Mouse (Mus musculus): ENCODE data around the gene Dpyd. TPM values are rescaled to one million over a fixed set of nuclear protein-coding genes. Genes with fewer than 3 reads are reported as not detected.

The Dpyd gene
- polyA plus RNA-seq, 1 experiment = 2.3 TPM

DNA sequence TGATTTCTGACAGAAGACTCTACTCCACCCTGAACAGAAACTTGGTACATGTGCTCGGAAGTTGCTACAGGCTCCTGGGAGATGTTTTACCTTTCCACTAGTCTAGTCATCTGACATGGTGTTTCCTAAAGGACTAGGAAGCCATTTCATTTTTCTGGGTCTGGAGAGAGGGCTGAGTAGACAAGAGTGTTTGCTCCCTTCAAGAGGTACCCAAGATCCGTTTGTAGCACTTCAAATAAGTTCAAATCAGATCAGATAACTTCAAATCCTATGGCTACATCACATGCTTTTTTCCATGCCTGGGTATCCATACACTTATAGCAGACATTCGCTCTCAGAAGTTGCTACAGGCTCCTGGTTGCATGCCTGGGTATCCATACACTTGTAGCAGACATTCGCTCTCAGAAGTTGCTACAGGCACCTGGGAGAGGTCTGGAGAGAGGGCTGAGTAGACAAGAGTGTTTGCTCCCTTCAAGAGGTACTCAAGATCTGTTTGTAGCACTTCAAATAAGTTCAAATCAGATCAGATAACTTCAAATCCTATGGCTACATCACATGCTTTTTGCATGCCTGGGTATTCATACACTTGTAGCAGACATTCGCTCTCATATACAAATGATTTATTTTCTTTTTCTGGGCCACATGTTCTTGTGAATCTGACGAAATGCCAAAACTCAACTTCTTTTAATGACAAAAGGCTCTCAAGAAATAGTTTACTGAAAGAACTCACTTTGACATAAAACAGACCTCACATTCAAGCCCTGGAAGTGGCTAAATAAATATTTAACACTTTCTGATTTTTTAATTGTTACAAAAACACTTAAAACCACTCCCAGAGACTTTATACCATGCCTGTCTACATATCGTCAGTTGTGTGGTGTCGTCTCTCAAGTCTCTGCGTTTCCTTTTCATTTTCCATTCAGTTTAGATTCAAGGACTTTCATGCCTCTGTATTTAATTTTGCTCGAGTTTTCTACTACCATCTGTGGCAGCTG lies 307.5 kb downstream of the Dpyd start:
- no peak overlapping the region for H3K27ac ChIP-seq (ENCODE audit: insufficient read depth, low read length)
- WGBS = 87% methylated on average over 10 of the region's 10 CpGs
- H3K27me3 ChIP-seq (ENCODE audit: control insufficient read depth, insufficient read depth, low read length) = no peaks in the 10 kb centered on the region
- no peaks in the 10 kb centered on the region for H3K4me1 ChIP-seq (ENCODE audit: control insufficient read depth, insufficient read depth, low read length)
- no peak overlapping the region for H3K4me3 ChIP-seq (replicated peaks; ENCODE audit: insufficient read depth, low read depth, low read length)
- TF ChIP-seq POLR2A (IDR thresholded peaks at IDR 0.05; ENCODE audit: borderline replicate concordance, insufficient read depth, low read length) (no peak), CTCF (IDR thresholded peaks at IDR 0.05; ENCODE audit: borderline replicate concordance, insufficient read depth, low read depth, low read length) (no peak)
- DNase-seq = no peak

DNA sequence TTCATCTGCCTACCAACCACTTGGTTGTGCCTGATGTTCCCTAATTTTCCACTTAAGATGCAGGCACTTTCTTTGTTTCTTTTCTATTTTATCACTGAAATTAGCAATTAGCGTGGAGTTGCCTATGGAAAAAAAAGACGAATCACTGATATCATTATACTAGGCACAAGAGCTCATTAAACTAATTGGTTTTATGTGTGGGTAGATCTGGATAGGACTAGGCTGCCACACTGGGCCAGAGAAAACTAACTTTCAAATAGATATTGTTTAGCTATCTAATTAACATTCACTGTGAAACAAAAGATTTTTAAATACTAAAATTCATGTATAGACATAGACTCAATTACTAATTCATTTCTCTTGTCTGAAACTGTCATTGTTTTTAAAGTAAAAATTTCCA lies 313.9 kb downstream of the Dpyd start:
- no peak for DNase-seq
- WGBS = 78% methylated on average over 2 of the region's 2 CpGs
- Histone ChIP-seq H3K27me3 (ENCODE audit: control insufficient read depth, insufficient read depth, low read length) (no peaks in the 10 kb centered on the region), H3K4me1 (ENCODE audit: control insufficient read depth, insufficient read depth, low read length) (no peaks in the 10 kb centered on the region), H3K4me3 (replicated peaks; ENCODE audit: insufficient read depth, low read depth, low read length) (no peak overlapping the region), H3K27ac (ENCODE audit: insufficient read depth, low read length) (no peak overlapping the region)
- TF ChIP-seq CTCF (IDR thresholded peaks at IDR 0.05; ENCODE audit: borderline replicate concordance, insufficient read depth, low read depth, low read length) = no peak
- no peak for TF ChIP-seq POLR2A (IDR thresholded peaks at IDR 0.05; ENCODE audit: borderline replicate concordance, insufficient read depth, low read length)

DNA sequence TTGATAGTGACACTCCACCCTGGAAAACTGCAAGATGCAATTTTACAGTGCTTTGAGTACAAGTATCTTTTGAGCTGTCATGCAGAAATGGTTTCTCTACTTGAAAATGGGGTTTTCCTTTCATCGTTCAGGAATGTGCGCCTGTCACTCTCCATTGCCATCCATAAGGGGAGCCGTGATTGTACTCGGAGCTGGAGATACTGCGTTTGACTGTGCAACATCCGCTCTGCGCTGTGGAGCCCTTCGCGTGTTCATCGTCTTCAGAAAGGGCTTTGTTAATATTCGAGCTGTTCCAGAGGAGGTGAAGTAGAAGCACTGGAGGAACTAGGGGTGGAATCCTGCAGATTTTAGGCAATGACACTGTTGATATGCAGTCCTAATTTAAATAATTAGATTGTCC lies 337.1 kb downstream of the Dpyd start:
- no peak overlapping the region for H3K4me3 ChIP-seq (replicated peaks; ENCODE audit: insufficient read depth, low read depth, low read length)
- 77% methylated on average over 11 of the region's 11 CpGs for WGBS
- DNase-seq = no peak
- TF ChIP-seq CTCF (IDR thresholded peaks at IDR 0.05; ENCODE audit: borderline replicate concordance, insufficient read depth, low read depth, low read length) (no peak), POLR2A (IDR thresholded peaks at IDR 0.05; ENCODE audit: borderline replicate concordance, insufficient read depth, low read length) (no peak)
- H3K27ac ChIP-seq (ENCODE audit: insufficient read depth, low read length) = no peak overlapping the region
- H3K4me1 ChIP-seq (ENCODE audit: control insufficient read depth, insufficient read depth, low read length) = no peaks in the 10 kb centered on the region
- H3K27me3 ChIP-seq (ENCODE audit: control insufficient read depth, insufficient read depth, low read length) = no peaks in the 10 kb centered on the region

DNA sequence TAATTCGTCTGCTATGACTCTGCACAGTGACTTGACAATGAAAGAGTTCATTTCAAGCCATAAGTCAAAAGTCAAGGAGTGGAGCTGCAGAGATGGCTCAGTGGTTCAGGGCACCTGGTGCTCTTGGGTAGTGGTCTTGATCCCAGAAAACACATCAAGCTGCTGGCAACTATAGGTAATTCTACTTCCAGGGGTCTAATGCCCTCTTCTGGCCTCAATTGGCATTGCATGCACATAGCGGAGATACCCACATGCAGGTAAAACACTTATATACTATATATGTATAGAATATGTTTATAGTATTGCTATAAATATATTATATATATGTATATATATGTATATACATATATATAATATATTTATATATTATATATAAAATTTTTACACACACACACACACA lies 429.4 kb downstream of the Dpyd start:
- 94% methylated on average over 2 of the region's 2 CpGs for WGBS

DNA sequence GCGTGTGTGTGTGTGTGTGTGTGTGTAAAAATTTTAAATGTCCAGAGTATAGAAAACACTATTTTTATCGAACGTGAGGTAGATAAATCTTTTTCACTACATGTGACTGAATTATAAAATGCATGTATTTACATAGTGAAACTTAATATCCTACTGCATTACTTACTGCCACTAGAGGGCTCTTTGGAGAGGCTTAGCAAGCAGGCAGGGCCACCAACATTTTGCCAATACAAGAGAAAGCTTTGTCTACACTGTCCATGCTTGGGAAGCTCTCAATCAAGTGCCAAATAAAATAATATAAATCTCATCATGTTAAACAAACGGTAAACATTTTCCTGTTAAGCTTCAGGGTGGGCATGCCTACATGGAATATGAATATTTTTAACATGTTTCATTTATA lies 429.9 kb downstream of the Dpyd start:
- Histone ChIP-seq H3K4me3 (replicated peaks; ENCODE audit: insufficient read depth, low read depth, low read length) (no peak overlapping the region), H3K27ac (ENCODE audit: insufficient read depth, low read length) (no peak overlapping the region), H3K4me1 (ENCODE audit: control insufficient read depth, insufficient read depth, low read length) (no peaks in the 10 kb centered on the region), H3K27me3 (ENCODE audit: control insufficient read depth, insufficient read depth, low read length) (no peaks in the 10 kb centered on the region)
- no peak for TF ChIP-seq POLR2A (IDR thresholded peaks at IDR 0.05; ENCODE audit: borderline replicate concordance, insufficient read depth, low read length)
- peak; percentile 7; the same call in 1 of the 2 replicates for TF ChIP-seq CTCF (IDR thresholded peaks at IDR 0.05; ENCODE audit: borderline replicate concordance, insufficient read depth, low read depth, low read length)
- 81% methylated on average over 4 of the region's 4 CpGs for WGBS
- DNase-seq = peak in 1 of 2 experiments; percentile 2

More for the DNA sequence above, 429.4 kb downstream of the Dpyd start:
- no peak for TF ChIP-seq POLR2A (IDR thresholded peaks at IDR 0.05; ENCODE audit: borderline replicate concordance, insufficient read depth, low read length)
- no peak for TF ChIP-seq CTCF (IDR thresholded peaks at IDR 0.05; ENCODE audit: borderline replicate concordance, insufficient read depth, low read depth, low read length)
- Histone ChIP-seq H3K4me1 (ENCODE audit: control insufficient read depth, insufficient read depth, low read length) (no peaks in the 10 kb centered on the region), H3K27ac (ENCODE audit: insufficient read depth, low read length) (no peak overlapping the region), H3K4me3 (replicated peaks; ENCODE audit: insufficient read depth, low read depth, low read length) (no peak overlapping the region), H3K27me3 (ENCODE audit: control insufficient read depth, insufficient read depth, low read length) (no peaks in the 10 kb centered on the region)
- no peak for DNase-seq

DNA sequence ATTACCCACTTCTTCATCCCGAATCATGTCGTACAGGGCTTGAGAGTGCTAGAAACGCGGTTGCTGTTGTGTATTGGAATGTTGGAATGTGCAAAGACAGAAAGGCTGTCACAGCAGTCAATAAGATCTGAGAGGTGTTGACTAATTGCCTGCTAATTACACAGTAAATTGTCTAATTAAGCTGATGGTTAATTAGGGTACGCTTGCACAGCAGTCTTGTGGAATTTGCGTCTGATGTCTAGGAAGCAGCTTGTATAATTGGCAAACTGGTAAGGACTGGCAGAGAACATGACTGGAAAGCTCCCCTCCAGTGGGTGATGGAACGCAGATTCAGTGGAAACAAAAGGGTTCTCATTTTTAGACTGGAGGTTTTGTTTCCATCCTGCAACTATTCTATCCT lies 459.3 kb downstream of the Dpyd start:
- Histone ChIP-seq H3K4me3 (replicated peaks; ENCODE audit: insufficient read depth, low read depth, low read length) (no peak overlapping the region), H3K27ac (ENCODE audit: insufficient read depth, low read length) (no peak overlapping the region), H3K27me3 (ENCODE audit: control insufficient read depth, insufficient read depth, low read length) (no peaks in the 10 kb centered on the region), H3K4me1 (ENCODE audit: control insufficient read depth, insufficient read depth, low read length) (no peaks in the 10 kb centered on the region)
- no peak for DNase-seq
- WGBS = 12% methylated on average over 7 of the region's 7 CpGs
- no peak for TF ChIP-seq CTCF (IDR thresholded peaks at IDR 0.05; ENCODE audit: borderline replicate concordance, insufficient read depth, low read depth, low read length)
- TF ChIP-seq POLR2A (IDR thresholded peaks at IDR 0.05; ENCODE audit: borderline replicate concordance, insufficient read depth, low read length) = no peak

DNA sequence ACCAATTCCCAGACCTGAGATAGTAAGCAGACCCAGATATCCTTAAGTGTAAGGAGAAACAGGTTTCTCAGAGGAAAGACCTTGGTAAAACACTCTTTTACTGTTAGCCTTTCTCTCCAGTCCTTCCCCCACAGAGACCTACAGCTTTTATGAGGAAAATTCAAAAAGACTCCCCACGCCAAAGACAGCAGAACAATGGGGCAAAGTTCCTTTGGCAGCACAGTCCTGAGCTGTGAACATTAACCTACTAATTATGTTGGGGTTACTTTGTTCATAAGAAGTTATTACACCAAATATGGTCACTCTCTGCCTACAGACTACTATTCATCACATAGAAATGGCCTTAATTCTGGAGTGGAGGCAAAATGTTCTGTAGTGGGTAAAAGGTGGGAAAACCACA lies 480.7 kb downstream of the Dpyd start:
- Histone ChIP-seq H3K27ac (ENCODE audit: insufficient read depth, low read length) (no peak overlapping the region), H3K27me3 (ENCODE audit: control insufficient read depth, insufficient read depth, low read length) (no peaks in the 10 kb centered on the region), H3K4me3 (replicated peaks; ENCODE audit: insufficient read depth, low read depth, low read length) (no peak overlapping the region), H3K4me1 (ENCODE audit: control insufficient read depth, insufficient read depth, low read length) (no peaks in the 10 kb centered on the region)
- DNase-seq = no peak
- TF ChIP-seq CTCF (IDR thresholded peaks at IDR 0.05; ENCODE audit: borderline replicate concordance, insufficient read depth, low read depth, low read length) (no peak), POLR2A (IDR thresholded peaks at IDR 0.05; ENCODE audit: borderline replicate concordance, insufficient read depth, low read length) (no peak)
- WGBS = 85% methylated on average over 1 of the region's 1 CpGs

DNA sequence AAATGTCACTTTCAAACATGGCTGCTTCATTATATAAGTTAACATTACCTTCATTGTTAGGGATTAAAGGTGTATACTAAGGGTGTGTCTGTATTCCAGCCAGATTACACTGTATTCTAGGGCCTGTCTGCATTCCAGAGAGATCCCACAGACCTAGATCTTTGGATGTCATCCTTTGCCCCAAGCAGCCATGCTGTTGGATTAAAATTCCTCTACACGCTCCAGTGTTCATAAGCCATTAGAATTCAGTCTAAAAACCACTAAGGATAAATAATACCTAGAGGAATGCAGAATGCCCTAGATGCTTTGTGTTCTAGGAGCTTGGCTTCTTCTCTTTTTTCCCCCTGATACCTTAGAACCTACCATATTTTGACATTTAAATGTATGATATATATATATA lies 494.2 kb downstream of the Dpyd start:
- H3K4me3 ChIP-seq (replicated peaks; ENCODE audit: insufficient read depth, low read depth, low read length) = no peak overlapping the region
- TF ChIP-seq CTCF (IDR thresholded peaks at IDR 0.05; ENCODE audit: borderline replicate concordance, insufficient read depth, low read depth, low read length) = no peak
- no peak for TF ChIP-seq POLR2A (IDR thresholded peaks at IDR 0.05; ENCODE audit: borderline replicate concordance, insufficient read depth, low read length)
- no peaks in the 10 kb centered on the region for H3K27me3 ChIP-seq (ENCODE audit: control insufficient read depth, insufficient read depth, low read length)
- no peaks in the 10 kb centered on the region for H3K4me1 ChIP-seq (ENCODE audit: control insufficient read depth, insufficient read depth, low read length)
- DNase-seq = no peak
- no peak overlapping the region for H3K27ac ChIP-seq (ENCODE audit: insufficient read depth, low read length)
- WGBS = 94% methylated on average over 1 of the region's 1 CpGs

Measured in cerebellum, adult 2 months (tissue).